Comparison of ENCODE assay signal across 8 mouse cellular contexts in genomic region chr2:92529071-92529641, GRCm38 (mm10).
A peak's percentile ranks its signal among the peaks of the same experiment; 100 is the strongest.
DNase-seq lines count a peak whose midpoint lies in the region; ATAC-seq and TF ChIP-seq lines count a peak whose summit lies in the region.

No protein-coding gene starts in this region.

- no peak for ATAC-seq in megakaryocyte, adult 5-6 weeks (ENCODE audit: poor library complexity, severe bottlenecking)
- peak; percentile 99 for ATAC-seq in embryonic facial prominence, embryonic 14.5 days (ENCODE audit: low read depth)

- DNase-seq in embryonic facial prominence, embryonic 14.5 days (ENCODE audit: low spot score) = peak; percentile 93
- peak; percentile 86 for DNase-seq in heart, adult 8-10 months (ENCODE audit: low spot score)
- DNase-seq in kidney, adult 2 months = peak; percentile 92
- DNase-seq in left cerebral cortex, postnatal 36 days (ENCODE audit: low spot score in 2 of 2) = peak; percentile 86 to 88
- DNase-seq in midbrain, embryonic 10.5 days (ENCODE audit: low spot score) = peak; percentile 86
- peak; percentile 73 for DNase-seq in skeletal muscle tissue, adult 2 months (ENCODE audit: low read depth, low spot score)

- no peak for TF ChIP-seq CTCF in kidney, adult 2 months (conservative IDR thresholded peaks at IDR 0.05; ENCODE audit: insufficient read depth, insufficient read length, low read depth, low read length)

- peak overlapping the region; percentile 80 for H3K4me2 ChIP-seq in embryonic facial prominence, embryonic 14.5 days (ENCODE audit: low read depth, low read length)

- peak overlapping the region; percentile 62 for H3K4me3 ChIP-seq in megakaryocyte, embryonic 14.5 days (replicated peaks)
- peak overlapping the region; percentile 45 for H3K4me3 ChIP-seq in embryonic facial prominence, embryonic 14.5 days (ENCODE audit: low read depth, low read length)
- peak overlapping the region; percentile 64 for H3K4me3 ChIP-seq in kidney, adult 2 months (ENCODE audit: insufficient read depth, low read depth, low read length)
- H3K4me3 ChIP-seq in midbrain, embryonic 10.5 days = peak overlapping the region; percentile 58

- peaks cover 13% of the 10 kb centered on the region for H3K4me1 ChIP-seq in megakaryocyte, embryonic 14.5 days
- H3K4me1 ChIP-seq in embryonic facial prominence, embryonic 14.5 days (ENCODE audit: control insufficient read depth, insufficient read depth, low read length) = peaks cover 4% of the 10 kb centered on the region; the same call in 1 of the 2 replicates
- peaks cover 14% of the 10 kb centered on the region; the same call in 1 of the 2 replicates for H3K4me1 ChIP-seq in kidney, adult 2 months (ENCODE audit: control insufficient read depth, insufficient read depth, low read length)
- peaks cover 41% of the 10 kb centered on the region for H3K4me1 ChIP-seq in midbrain, embryonic 10.5 days

- TF ChIP-seq POLR2A in kidney, adult 2 months (IDR thresholded peaks at IDR 0.05; ENCODE audit: low read depth, low read length) = peak; percentile 32

- H3K9ac ChIP-seq in embryonic facial prominence, embryonic 14.5 days (ENCODE audit: low read depth, low read length) = peak overlapping the region; percentile 69

- no peaks in the 10 kb centered on the region for H3K36me3 ChIP-seq in megakaryocyte, embryonic 14.5 days (replicated peaks; ENCODE audit: low read length)
- H3K36me3 ChIP-seq in embryonic facial prominence, embryonic 14.5 days (ENCODE audit: control insufficient read depth, insufficient read depth, low read length) = no peaks in the 10 kb centered on the region
- H3K36me3 ChIP-seq in kidney, adult 2 months (ENCODE audit: control insufficient read depth, insufficient read depth, low read length) = no peaks in the 10 kb centered on the region
- no peaks in the 10 kb centered on the region for H3K36me3 ChIP-seq in midbrain, embryonic 10.5 days

- H3K27me3 ChIP-seq in megakaryocyte, embryonic 14.5 days (replicated peaks) = peaks cover 72% of the 10 kb centered on the region
- no peaks in the 10 kb centered on the region for H3K27me3 ChIP-seq in embryonic facial prominence, embryonic 14.5 days (replicated peaks; ENCODE audit: control insufficient read depth, insufficient read depth, low read length)
- H3K27me3 ChIP-seq in kidney, adult 2 months (replicated peaks; ENCODE audit: control insufficient read depth, insufficient read depth, low read length) = no peaks in the 10 kb centered on the region
- H3K27me3 ChIP-seq in midbrain, embryonic 10.5 days (ENCODE audit: low read depth, poor library complexity, severe bottlenecking) = no peaks in the 10 kb centered on the region

- 7% methylated on average over 24 of the region's 24 CpGs for WGBS in embryonic facial prominence, embryonic 14.5 days
- WGBS in kidney, adult 2 months = 4% methylated on average over 24 of the region's 24 CpGs
- WGBS in midbrain, embryonic 10.5 days = 7% methylated on average over 24 of the region's 24 CpGs

- no peak overlapping the region; the same call in 1 of the 2 replicates for H3K27ac ChIP-seq in embryonic facial prominence, embryonic 14.5 days (replicated peaks; ENCODE audit: low read depth, low read length)
- peak overlapping the region; percentile 66 for H3K27ac ChIP-seq in kidney, adult 2 months (ENCODE audit: insufficient read depth, low read depth, low read length)
- H3K27ac ChIP-seq in midbrain, embryonic 10.5 days (replicated peaks) = peak overlapping the region; percentile 85

- H3K9me3 ChIP-seq in megakaryocyte, embryonic 14.5 days = 0 out of 2 replicates have a peak, but pooled peaks cover 3% of the 10 kb centered on the region
- no peaks in the 10 kb centered on the region for H3K9me3 ChIP-seq in embryonic facial prominence, embryonic 14.5 days (ENCODE audit: control insufficient read depth, low read length)
- no peaks in the 10 kb centered on the region for H3K9me3 ChIP-seq in midbrain, embryonic 10.5 days (replicated peaks)

- intact Hi-C loops in left cerebral cortex, postnatal 36 days (cut with DNase I) = loop anchor here (5.0 kb wide), 1 partner anchor 42 kb away; no protein-coding TSS in a partner anchor
